Mouse (Mus musculus): ENCODE data around the gene Nfyb. TPM values are rescaled to one million over a fixed set of nuclear protein-coding genes. Genes with fewer than 3 reads are reported as not detected.

The Nfyb gene
- polyA plus RNA-seq, 1 experiment from 2014 or later = 42.4 TPM

GRCm38 (mm10) chr10:82742578-82742977 is 21.4 kb downstream of the Nfyb start:
- H3K36me3 ChIP-seq = peaks cover 62% of the 10 kb centered on the region
- WGBS = 89% methylated on average over 1 of the region's 1 CpGs

DNA sequence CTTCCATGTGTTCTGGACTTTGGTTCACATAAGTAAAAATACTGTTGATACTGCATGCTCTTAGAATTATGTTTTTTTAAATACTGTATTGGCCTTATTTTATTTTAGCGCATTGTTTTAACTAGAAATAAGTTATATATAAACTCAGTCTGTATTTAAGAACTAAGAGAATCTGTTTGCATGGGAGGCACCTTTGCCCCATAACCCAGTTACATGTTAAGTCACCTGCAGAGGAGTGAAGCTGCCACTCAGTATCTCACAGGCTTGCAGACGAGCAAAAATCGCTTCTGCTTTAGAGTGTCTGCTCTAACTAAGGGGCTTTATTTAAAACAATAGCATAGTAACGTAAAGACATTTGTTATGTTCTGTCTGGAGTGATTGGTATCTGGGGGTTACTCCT is 22.1 kb downstream of the Nfyb start:
- Histone ChIP-seq H3K9me3 (replicated peaks) (no peaks in the 10 kb centered on the region), H3K36me3 (peaks cover 58% of the 10 kb centered on the region), H3K4me2 (replicated peaks) (no peak overlapping the region), H3K9ac (no peak overlapping the region), H3K4me1 (no peaks in the 10 kb centered on the region), H3K27ac (replicated peaks) (no peak overlapping the region), H3K27me3 (no peaks in the 10 kb centered on the region), H3K4me3 (replicated peaks) (no peak overlapping the region)
- ATAC-seq (ENCODE audit: insufficient number of reproducible peaks, low FRiP score, low TSS enrichment, low read depth) = no peak
- WGBS = 93% methylated on average over 4 of the region's 4 CpGs

More at GRCm38 (mm10) chr10:82742578-82742977, 21.4 kb downstream of the Nfyb start:
- Histone ChIP-seq H3K4me1 (no peaks in the 10 kb centered on the region), H3K27ac (replicated peaks) (no peak overlapping the region), H3K27me3 (no peaks in the 10 kb centered on the region), H3K4me2 (replicated peaks) (no peak overlapping the region), H3K9me3 (replicated peaks) (no peaks in the 10 kb centered on the region), H3K9ac (no peak overlapping the region), H3K4me3 (replicated peaks) (no peak overlapping the region)
- no peak for ATAC-seq (ENCODE audit: insufficient number of reproducible peaks, low FRiP score, low TSS enrichment, low read depth)

- Histone ChIP-seq H3K9ac (no peak overlapping the region), H3K4me2 (replicated peaks) (no peak overlapping the region), H3K27me3 (no peaks in the 10 kb centered on the region), H3K4me3 (replicated peaks) (no peak overlapping the region), H3K9me3 (replicated peaks) (no peaks in the 10 kb centered on the region), H3K27ac (replicated peaks) (no peak overlapping the region), H3K36me3 (peaks cover 55% of the 10 kb centered on the region), H3K4me1 (no peaks in the 10 kb centered on the region)
- 80% methylated on average over 8 of the region's 8 CpGs for WGBS
- ATAC-seq (ENCODE audit: insufficient number of reproducible peaks, low FRiP score, low TSS enrichment, low read depth) = no peak
Measured at GRCm38 (mm10) chr10:82741354-82741753, 22.6 kb downstream of the Nfyb start.

- peak overlapping the region; percentile 64 for H3K4me2 ChIP-seq (replicated peaks)
- peaks cover 12% of the 10 kb centered on the region for H3K4me1 ChIP-seq
- H3K9me3 ChIP-seq (replicated peaks) = no peaks in the 10 kb centered on the region
- H3K27ac ChIP-seq (replicated peaks) = peak overlapping the region; percentile 87
- peak overlapping the region; percentile 63 for H3K9ac ChIP-seq
- H3K36me3 ChIP-seq = peaks cover 4% of the 10 kb centered on the region; the same call in 1 of the 2 replicates
- peak overlapping the region; percentile 92 for H3K4me3 ChIP-seq (replicated peaks)
- under 1% methylated on average over 57 of the region's 59 CpGs for WGBS
- ATAC-seq (ENCODE audit: insufficient number of reproducible peaks, low FRiP score, low TSS enrichment, low read depth) = peak; percentile 72
- H3K27me3 ChIP-seq = no peaks in the 10 kb centered on the region
Measured at GRCm38 (mm10) chr10:82699296-82699941, 64.5 kb downstream of the Nfyb start.

- Histone ChIP-seq H3K4me1 (peaks cover 12% of the 10 kb centered on the region), H3K36me3 (no peaks in the 10 kb centered on the region; the same call in 1 of the 2 replicates), H3K9ac (peak overlapping the region; percentile 63), H3K27ac (replicated peaks) (peak overlapping the region; percentile 87), H3K27me3 (no peaks in the 10 kb centered on the region), H3K4me3 (replicated peaks) (peak overlapping the region; percentile 92), H3K4me2 (replicated peaks) (peak overlapping the region; percentile 64), H3K9me3 (replicated peaks) (no peaks in the 10 kb centered on the region)
- ATAC-seq (ENCODE audit: insufficient number of reproducible peaks, low FRiP score, low TSS enrichment, low read depth) = peak; percentile 97
- 1% methylated on average over 42 of the region's 42 CpGs for WGBS
Measured at GRCm38 (mm10) chr10:82698712-82699261, 65.2 kb downstream of the Nfyb start.

Other genes starting within 250 kb of the Nfyb start
- gene 1190007I07Rik, start 140.9 kb downstream of the Nfyb start, polyA plus RNA-seq (2015; fragmentation: Nextera tagmentation; extraction: Ambion mirVana) = 30.5 and 31.9 TPM in 2 replicates
- 113 and 117 TPM in 2 replicates for gene Tdg, start 134.3 kb downstream of the Nfyb start, polyA plus RNA-seq (2015; fragmentation: Nextera tagmentation; extraction: Ambion mirVana)
- 21.5 and 21.6 TPM in 2 replicates for gene Glt8d2, start 73.5 kb downstream of the Nfyb start, polyA plus RNA-seq (2015; fragmentation: Nextera tagmentation; extraction: Ambion mirVana)
- gene Hcfc2, start 68.0 kb downstream of the Nfyb start, polyA plus RNA-seq (2015; fragmentation: Nextera tagmentation; extraction: Ambion mirVana) = 45.8 and 46.6 TPM in 2 replicates
- 74.3 and 78.9 TPM in 2 replicates for gene Txnrd1, start 69.8 kb upstream of the Nfyb start, polyA plus RNA-seq (2015; fragmentation: Nextera tagmentation; extraction: Ambion mirVana)
- 0.55 and 0.65 TPM in 2 replicates for gene Eid3, start 102.5 kb upstream of the Nfyb start, polyA plus RNA-seq (2015; fragmentation: Nextera tagmentation; extraction: Ambion mirVana)
- 3.2 and 3.3 TPM in 2 replicates for gene Chst11, start 221.4 kb upstream of the Nfyb start, polyA plus RNA-seq (2015; fragmentation: Nextera tagmentation; extraction: Ambion mirVana)

Measured in embryonic facial prominence, embryonic 15.5 days (tissue).